Mouse (Mus musculus) embryo, embryonic 10 days (tissue): Measurements from ENCODE around the gene Pxn.
"Not testable (repeated sequence)": the region's sequence is repeated elsewhere in the genome, so short reads cannot be mapped to it uniquely, and the experiment has no call there.

Experiments
- DNase-seq: peaks from one replicate; pipeline ENCODE4 v3.0.0-alpha.2; 2015; ENCODE audit warnings: low spot score

The Pxn gene

GRCm38 (mm10) chr5:115553801-115554420 is 47.4 kb downstream of the Pxn start:
- no peak for DNase-seq

- no peak for DNase-seq
These were observed 48.2 kb downstream of the Pxn start for GRCm38 (mm10) chr5:115554536-115555291.

GRCm38 (mm10) chr5:115556217-115556616 is 49.7 kb downstream of the Pxn start:
- DNase-seq = peak; percentile 91

GRCm38 (mm10) chr5:115558182-115558794 is 51.8 kb downstream of the Pxn start:
- no peak for DNase-seq

- DNase-seq = peak; percentile 99
These were observed 53.0 kb downstream of the Pxn start, which contains the start of gene Rplp0 for GRCm38 (mm10) chr5:115559237-115560101. TSS of gene Rplp0 (plus strand) at chr5:115559467.

- no peak for DNase-seq
These were observed 53.9 kb downstream of the Pxn start for GRCm38 (mm10) chr5:115560336-115560905.

GRCm38 (mm10) chr5:115563771-115564585 is 57.5 kb downstream of the Pxn start:
- DNase-seq = peak; percentile 20

- DNase-seq = peak; percentile 85
These were observed 58.4 kb downstream of the Pxn start, which contains the start of gene Gcn1l1 for GRCm38 (mm10) chr5:115564737-115565393. TSS of gene Gcn1l1 (plus strand) at chr5:115565254.

- DNase-seq = peak; percentile 29
These were observed 58.9 kb downstream of the Pxn start for GRCm38 (mm10) chr5:115565403-115565802.

- DNase-seq = peak; percentile 22
These were observed 62.2 kb downstream of the Pxn start for GRCm38 (mm10) chr5:115568681-115569080.

- no peak for DNase-seq
These were observed 62.8 kb downstream of the Pxn start for GRCm38 (mm10) chr5:115569308-115569707.

- no peak for DNase-seq
These were observed 63.2 kb downstream of the Pxn start for GRCm38 (mm10) chr5:115569721-115570120.

GRCm38 (mm10) chr5:115571086-115571485 is 64.6 kb downstream of the Pxn start:
- DNase-seq = no peak

- peak; percentile 42 for DNase-seq
These were observed 66.4 kb downstream of the Pxn start for GRCm38 (mm10) chr5:115572679-115573535.

- no peak for DNase-seq
These were observed 68.5 kb downstream of the Pxn start for GRCm38 (mm10) chr5:115574992-115575391.

- DNase-seq = not testable (repeated sequence)
These were observed 71.2 kb downstream of the Pxn start for GRCm38 (mm10) chr5:115577686-115578085.

- no peak for DNase-seq
These were observed 72.4 kb downstream of the Pxn start for GRCm38 (mm10) chr5:115578922-115579321.

- DNase-seq = no peak
These were observed 72.9 kb downstream of the Pxn start for GRCm38 (mm10) chr5:115579363-115579762.
